Mouse (Mus musculus) left cerebral cortex, postnatal 10 days (tissue): ENCODE results near the gene Atxn2. TPM values are rescaled to one million over a fixed set of nuclear protein-coding genes. Genes with fewer than 3 reads are reported as not detected.
"Not testable (repeated sequence)": the region's sequence is repeated elsewhere in the genome, so short reads cannot be mapped to it uniquely, and the experiment has no call there.

Experiments
- DNase-seq, 2 experiments: peaks; one replicate each; pipeline ENCODE4 v3.0.0; 2021 to 2022; ENCODE audit warnings: low spot score in 2 of 2, mixed read lengths in 1 of 2; ENCODE audit errors: extremely low spot score in 1 of 2
- intact Hi-C: fragments of 180-260 bp; cut with DNase I; formaldehyde crosslinking; loops from one replicate; pipeline ENCODE4 v1.15.1; 2025
- total RNA-seq, 2 experiments: library from RNA; stranded (reverse); gene quantifications; 2 replicates each; pipeline ENCODE4 v1.2.3; 2021

The Atxn2 gene
- 100 to 1,000 TPM; 264 to 274 TPM for total RNA-seq

DNA sequence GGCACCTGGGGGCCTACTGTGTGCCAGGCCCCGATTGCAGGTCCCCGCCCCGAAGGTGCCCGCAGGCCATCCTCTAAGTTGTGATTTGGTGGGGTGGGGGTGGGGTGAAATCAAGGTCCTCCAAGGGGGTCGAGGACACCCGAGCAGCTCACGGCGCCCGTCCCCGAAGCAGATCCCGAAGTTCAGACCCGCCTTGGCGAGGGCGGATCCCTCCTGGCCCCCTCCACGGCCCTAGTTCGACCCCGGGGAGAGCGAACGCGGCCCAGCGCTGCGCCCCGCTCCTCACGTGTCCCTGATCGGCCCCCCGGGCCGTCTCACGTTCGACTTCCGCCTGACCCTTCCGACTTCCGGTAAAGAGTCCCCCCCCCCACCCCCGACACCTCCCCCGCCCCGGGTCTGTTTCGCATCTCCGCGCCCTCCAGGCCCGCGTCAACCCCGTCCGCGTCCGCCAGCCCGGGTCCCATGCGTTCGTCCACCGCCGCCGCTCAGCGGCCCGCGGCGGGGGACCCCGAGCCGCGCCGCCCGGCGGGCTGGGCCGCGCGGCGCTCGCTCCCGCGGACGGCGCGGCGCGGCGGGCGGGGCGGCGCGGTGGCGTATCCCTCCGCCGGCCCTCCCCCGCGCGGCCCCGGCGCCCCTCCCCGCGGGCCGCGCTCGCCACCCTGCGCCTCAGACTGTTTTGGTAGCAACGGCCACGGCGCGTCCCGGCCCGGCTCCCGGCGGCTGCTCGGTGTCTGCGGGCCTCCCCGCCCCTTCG, at the start of gene Atxn2:
Gene Atxn2 (plus strand): TSS at position 164 of the 754 bp plus-strand sequence.
- DNase-seq = peak; percentile 77 to 92
- intact Hi-C loops = loop anchor here (5.0 kb wide), 1 partner anchor 71 kb away; no protein-coding TSS in a partner anchor

DNA sequence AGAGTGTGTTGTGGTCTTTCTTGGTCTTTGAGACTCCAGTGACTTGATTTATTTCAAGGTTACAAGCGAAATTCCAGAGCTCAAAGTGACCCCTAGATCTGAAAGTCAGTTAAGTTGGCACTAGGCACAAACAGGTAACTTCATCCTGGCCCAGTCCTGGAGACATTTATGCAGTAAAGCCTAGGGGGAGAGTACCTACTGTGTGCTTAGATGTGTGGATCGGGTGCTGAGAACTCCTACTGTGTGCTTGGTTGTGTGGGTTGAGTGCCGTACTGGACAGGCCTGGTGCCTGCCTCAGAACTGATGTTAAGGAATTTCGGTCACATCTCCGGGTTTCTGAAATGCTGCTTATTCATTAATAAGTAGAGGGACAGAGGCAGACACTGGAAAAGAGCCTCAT, 49.6 kb upstream of the Atxn2 start:
- DNase-seq = no peak
- intact Hi-C loops = no loop called here

DNA sequence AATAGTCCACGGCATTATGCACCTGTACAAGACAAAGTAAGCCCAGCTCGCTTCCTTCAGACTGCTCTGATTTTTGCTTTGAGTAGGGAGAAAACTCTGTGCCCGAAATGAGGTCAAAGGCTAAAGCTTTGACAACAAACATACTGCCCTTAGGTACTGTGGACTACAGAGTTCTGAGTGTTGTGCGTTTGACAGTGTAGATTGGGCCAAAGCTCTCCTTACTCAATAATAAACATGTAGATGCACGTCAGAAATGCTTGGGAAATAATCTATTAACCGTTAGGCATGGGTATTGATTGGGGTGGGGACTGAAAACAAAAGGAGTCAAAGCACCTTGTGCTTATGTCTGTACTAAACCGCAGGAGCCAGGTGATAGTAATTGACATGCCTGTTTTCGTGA, 47.7 kb upstream of the Atxn2 start:
- DNase-seq = no peak

DNA sequence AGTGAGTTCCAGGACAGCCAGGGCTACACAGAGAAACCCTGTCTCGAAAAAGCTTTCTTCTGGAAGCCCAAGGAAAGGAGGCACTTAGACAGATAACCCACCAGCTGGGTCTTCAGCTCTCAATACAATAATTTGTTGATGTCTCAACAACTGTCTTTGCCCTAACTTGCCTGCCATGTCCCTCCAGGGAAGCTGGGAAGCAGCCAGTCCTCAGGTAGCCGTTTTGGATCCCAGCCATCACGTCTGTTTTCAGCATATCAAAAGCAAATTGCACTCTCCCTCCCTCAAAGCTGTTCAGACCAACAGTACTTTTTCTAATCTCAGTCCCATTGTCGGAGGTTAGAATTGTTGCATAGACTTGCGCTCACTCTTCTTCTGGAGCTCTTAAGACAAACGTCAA, 47.1 kb upstream of the Atxn2 start:
- intact Hi-C loops = no loop called here
- no peak for DNase-seq

More for the DNA sequence above, 47.7 kb upstream of the Atxn2 start:
- intact Hi-C loops = no loop called here

DNA sequence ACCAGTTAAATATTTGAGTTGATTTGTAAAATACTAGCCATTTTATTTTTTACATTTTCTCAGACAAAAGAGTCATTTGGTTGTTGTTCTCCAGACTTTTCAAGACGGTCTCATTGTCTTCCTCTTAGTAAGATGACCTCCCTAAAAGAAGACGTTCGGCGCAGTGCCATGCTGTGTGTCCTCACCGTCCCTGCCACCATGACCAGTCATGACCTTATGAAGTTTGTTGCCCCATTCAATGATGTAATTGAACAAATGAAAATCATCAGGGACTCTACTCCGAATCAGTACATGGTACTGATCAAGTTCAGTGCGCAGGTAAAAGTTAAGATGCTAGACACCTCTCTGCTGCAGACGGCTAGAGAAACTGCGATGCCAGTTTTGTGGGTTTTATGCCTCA, 46.2 kb upstream of the Atxn2 start:
- DNase-seq = no peak
- intact Hi-C loops = no loop called here

DNA sequence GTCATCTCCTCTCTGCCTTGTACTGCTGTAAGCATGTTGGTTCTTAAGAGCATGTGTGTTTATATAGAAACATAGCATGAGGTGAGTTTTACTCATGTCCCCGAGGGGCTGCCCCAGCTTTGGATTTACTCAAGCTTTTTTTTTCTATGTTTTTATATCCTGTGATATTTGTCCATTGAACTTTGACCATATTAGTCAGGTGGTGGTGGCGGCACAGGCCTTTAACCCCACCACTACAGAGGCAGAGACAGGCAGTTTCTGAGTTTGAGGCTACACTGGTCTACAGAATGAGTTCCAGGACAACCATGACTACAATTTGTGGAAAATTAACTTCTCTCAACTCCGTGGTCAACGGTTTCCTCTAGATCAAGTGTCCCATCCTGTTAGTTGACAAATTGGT, 44.1 kb upstream of the Atxn2 start:
- no peak for DNase-seq
- intact Hi-C loops = no loop called here

DNA sequence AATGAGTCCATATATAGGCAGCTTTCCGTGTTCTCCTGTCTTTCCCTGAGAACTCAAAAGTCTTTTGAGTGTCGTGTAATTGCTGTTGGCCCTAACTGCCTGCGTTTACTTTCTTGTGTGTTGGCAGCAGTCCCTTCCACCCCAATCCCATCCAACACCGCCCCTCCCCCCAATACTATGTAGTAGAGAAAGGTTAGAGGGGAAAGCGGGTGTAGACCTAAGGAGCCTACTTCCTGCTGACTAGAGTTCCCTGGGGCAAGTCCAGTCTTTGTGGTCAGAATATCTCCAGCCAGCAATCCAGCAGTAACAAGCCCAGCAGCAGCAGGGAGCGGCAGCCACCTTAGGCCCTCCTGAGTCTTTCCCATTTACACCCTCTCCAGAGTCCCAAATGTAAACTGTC, 42.7 kb upstream of the Atxn2 start:
- intact Hi-C loops = no loop called here
- no peak for DNase-seq

DNA sequence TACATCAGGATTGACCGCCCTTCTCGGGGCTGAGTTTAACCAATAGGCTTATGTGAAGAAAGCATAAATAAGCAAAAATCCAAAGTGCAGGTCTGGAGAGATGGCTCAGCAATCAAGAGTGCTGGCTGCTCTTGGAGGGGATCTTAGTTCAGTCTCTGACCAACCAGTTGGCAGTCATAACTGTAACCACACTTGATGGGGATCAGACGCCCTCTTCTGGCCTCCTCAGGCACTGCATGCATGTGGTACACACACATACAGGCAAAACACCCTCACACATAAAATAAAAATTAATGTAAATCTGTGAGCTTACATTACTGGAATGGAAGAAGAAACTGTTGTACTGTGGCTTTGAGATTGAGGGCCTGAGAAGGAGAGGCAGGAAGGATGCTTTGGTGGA, 40.7 kb upstream of the Atxn2 start:
- DNase-seq = no peak
- intact Hi-C loops = no loop called here

DNA sequence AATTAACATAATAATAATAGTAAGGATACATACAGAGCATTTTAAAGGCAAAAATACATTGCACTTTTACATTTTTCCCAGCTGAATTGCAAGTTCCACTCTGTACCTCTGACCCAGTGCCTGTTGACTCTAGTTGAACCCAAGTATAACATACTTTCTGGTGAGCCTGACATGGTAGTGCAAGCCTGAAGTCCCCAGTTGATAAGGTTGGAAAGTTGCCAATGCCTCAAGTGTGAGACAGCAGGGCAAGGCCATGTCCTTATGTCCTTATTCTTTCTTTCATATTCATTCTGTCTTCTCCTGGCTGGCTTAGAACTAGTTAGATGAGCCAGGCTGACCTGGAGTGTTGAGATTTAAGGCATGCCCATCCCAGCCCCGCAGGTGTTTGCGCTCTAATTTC, 28.9 kb upstream of the Atxn2 start:
- intact Hi-C loops = no loop called here
- no peak for DNase-seq

DNA sequence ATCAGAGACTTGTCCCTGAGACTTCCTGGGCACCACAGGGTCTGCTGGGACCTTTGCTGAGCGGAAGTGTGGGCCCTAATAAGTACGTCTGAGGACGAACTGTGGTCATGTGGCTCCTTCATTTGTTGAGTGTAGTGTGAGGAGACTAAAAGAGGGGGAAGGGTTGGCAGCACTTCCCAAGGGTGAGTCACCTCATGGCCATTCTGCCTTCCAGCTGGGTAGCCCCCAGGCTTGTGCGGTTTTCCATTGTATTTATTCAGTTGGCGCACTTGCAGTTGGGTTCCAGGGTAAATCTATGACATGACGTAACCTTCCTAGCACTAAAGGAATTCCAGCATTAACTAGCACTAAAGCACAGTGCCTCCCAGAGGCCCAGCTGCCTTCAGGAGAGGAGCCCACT, 25.6 kb upstream of the Atxn2 start:
- intact Hi-C loops = no loop called here
- no peak for DNase-seq

DNA sequence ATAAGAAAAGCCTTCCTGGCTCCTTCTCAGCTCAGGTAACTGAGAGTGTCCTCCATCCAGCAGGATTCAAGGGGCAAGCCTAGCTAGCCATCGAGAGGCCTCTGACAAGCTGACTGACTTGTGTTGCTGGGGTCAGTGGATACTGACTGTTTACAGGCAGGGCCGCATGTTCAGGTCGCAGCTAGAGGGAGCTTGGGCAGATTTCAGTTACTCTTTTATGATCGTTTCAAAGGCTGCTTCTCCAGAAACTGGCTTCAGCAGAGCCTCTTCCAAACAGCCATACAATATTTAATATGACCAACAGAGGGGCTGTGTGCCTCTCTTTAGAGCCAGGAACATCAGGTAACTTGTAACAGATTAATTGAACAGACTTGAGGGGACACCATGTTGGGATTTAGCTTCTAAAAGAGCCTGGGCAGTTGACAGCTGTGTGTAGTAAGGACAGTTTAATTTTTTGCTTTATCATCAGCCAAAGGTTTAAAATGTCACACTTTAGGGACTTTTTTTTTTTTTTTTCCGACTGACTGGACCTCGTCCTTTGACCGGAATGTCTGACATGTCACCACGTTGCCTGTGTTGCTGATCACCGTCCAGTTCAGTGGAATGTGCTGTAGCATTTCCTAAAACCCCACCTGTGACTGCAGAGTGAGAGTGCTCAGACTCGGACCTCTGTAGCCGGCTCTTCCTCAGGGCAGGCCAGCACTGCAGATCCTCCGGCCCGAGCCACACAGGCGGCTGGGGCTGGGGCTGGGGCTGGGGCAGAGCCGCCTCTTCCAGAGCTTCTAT, 24.8 kb upstream of the Atxn2 start:
- DNase-seq = no peak
- intact Hi-C loops = no loop called here

DNA sequence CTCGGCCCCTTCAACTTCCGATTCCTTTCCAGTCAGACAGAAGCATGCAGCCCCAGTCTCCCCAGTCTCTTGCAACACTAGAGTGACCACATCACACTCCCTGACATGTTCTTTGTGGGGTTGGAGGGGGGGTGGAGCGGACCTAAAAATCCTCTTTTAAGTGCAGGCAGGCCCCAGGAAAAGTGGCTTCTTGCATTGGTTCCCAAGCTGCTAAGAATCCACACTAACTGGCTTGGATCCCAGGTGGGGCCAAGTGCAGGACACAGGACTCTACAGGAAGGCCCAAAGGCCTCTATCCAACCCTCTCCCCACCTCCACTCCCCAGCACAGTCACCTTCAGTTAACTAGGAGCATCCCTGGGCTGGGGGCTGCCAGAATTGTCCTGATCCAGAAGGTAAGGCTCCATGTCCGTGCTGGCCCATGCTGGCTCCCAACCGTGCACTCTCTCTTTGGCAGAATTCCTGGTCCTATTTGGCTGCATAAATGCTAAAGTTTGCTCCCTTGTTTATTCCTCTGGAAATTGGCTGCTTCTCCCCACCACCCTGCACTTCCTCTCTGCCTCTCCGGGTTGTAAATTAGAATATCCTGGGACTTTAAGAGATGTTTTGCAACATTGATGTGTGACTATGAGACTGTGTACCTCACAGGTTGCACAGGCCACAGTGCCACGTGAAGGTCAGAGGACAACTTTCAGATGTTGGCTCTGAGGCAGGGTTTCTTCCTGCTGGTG, 20.5 kb upstream of the Atxn2 start:
- intact Hi-C loops = no loop called here
- DNase-seq = no peak

DNA sequence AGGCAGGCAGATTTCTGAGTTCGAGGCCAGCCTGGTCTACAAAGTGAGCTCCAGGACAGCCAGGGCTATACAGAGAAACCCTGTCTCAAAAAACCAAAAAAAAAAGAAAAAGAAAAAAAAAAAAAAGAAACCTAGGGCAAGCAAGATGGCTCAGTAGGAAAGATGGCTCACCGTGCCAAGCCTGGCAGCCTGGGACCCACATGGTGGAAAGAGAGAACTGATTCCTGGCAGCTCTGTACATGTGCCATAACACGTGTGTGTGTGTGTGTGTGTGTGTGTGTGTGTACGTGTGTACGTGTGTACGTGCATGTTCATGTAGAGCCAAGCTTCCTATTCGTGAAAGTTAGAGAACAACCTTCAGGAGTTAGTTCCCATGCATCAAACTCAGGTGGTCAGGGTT, 19.7 kb upstream of the Atxn2 start:
- DNase-seq, intact Hi-C loops: not testable (repeated sequence)

DNA sequence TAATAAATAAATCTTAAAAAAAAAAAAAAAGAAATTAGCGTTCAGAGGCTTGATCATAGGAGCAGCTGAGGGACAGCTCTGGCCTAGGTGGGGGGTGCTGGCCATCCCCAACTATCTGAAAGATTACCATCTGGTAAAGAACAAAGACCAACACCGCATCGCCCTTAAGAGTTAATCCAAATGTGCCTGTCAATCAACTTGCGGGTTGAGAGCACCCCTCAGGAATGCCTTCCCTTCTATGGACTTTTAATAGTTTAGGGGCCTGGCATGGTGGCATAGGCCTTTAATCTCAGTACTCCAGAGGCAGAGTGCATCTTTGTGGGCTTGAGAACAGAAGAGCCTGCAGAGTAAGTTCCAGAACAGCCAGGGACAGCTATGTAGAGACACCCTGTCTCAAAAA, 18.2 kb upstream of the Atxn2 start:
- intact Hi-C loops = no loop called here
- no peak for DNase-seq

DNA sequence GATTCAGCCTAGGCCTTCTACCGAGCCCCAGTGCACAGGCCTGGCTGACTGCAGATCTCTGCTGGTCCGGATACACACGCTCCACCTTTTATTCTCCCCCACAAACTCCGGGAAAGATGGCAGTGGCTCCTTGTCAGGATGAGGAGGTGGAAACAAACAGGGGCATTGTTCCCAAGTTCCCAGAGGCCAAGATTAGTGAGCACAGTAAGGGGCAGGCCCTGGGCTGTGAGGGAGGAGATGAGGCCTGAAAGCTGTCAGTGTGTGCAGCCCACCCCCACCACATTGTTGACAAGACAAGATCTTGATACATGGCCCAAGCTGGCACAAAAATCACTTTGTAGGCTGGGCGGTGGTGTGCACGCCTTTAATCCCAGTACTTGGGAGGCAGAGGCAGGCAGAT, 14.4 kb upstream of the Atxn2 start:
- no peak for DNase-seq
- intact Hi-C loops = no loop called here

DNA sequence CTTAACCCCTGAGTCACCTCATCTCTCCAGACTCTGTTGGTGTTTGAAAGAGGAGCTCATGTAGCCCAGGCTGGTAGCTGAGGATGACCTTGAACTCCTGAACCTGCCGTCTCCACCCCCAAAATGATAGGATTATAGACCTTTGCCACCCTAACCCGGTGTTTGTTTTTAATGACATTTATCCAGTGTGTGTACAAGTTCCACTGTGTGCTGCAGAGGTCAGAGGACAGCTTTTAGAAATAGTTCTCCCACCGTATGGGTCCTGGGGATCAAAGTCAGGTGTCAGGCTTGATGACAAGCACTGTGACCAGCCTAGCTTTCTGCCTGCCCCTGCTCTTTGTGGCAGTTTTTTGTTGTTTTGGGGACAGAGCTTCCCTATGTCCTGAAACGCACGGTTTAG, 11.2 kb upstream of the Atxn2 start:
- no peak for DNase-seq
- intact Hi-C loops = no loop called here

DNA sequence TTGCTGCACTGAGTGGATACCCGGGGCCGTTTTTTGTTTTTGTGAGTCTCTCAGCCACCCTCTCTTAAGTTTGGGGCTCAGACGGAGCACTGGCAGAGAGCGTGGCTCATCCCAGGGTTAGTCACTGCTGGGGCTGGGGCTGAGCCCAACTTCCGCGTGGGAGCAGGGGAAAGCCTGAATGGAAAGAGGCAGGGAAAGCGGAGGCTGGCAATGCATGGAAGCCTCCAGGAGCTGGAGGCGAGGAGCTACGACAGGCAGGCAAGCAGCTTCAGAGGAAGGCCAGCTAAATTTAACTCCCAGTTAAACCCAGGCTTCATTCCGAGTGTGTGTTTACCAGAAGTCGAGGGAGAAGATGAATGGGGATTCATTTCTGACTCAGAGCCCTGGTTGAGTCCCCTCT, 10.6 kb upstream of the Atxn2 start:
- DNase-seq = peak; percentile 38 to 47
- intact Hi-C loops = no loop called here

DNA sequence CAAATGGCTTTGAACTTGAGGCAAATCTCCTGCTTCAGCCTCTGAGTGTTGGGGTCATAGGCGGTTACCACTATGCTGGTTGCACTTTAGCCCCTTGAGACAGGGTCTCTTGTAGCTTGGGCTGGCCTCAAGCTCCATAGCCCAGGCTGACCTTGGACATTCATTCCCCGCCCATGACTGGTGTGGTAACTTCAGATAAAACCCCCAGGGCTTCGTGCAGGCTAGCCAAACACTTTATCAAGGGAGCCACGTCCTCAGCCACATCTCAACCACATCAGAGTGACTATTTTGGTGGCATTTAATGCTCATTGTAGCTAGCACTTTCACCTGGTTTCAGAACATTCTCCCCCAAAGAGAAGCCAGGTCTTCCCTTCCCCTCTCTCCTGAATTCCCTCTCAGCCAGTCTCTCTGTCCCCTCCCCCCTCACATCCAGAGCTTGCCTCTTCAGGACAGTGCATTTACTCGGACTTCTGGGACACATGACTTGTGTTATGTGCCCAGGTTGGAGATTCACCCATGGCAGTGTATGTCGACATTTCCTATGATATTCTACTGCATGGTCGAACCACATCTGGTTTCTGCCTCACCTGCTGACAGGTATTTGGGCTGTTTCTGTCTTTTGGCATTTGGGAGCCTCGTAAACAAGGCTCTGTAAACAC, 9.9 kb upstream of the Atxn2 start:
- intact Hi-C loops = no loop called here
- no peak for DNase-seq

DNA sequence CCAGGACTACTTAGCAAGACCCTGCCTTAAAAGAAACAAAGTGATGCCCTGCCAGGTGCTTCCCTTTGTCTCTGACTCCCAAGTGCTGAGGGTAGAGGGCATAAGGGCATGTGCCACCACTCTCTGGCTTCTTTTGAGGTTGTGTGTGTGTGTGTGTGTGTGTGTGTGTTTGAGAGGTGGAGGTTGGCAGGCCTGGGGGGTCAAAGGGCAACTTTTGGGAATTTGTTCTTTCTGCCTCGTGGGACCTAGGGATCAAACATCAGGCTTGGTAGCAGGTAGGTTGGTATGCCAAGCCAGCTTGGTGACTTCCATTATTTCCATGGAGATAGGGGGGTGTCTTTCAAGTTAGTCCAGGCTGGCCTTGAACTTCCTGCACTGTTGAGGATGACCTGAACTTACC, 7.8 kb upstream of the Atxn2 start:
- no peak for DNase-seq
- intact Hi-C loops = no loop called here
